Mouse (Mus musculus): Measurements from ENCODE around the gene Gcnt4.

GRCm38 (mm10) chr13:96889985-96890384, 34.5 kb upstream of the Gcnt4 start:
- no peak for TF ChIP-seq CTCF (IDR thresholded peaks at IDR 0.05)
- TF ChIP-seq POLR2A (IDR thresholded peaks at IDR 0.05; ENCODE audit: insufficient read depth, low read depth, low read length), result no peak
- TF ChIP-seq EP300 (IDR thresholded peaks at IDR 0.05; ENCODE audit: insufficient read depth, low read depth, low read length), result no peak
